Mouse (Mus musculus) thymus, adult 2 months (tissue): ENCODE measurements around the gene Trmt13.

Source experiments
- CTCF ChIP-seq: fragments of 200-500 bp; IDR thresholded peaks from 2 replicates; pipeline ENCODE4 v1.5.1; 2012; ENCODE audit warnings: mild to moderate bottlenecking, control low read depth, low read length, moderate library complexity, borderline replicate concordance; ENCODE audit not compliant: control insufficient read depth, poor library complexity, insufficient read depth; ENCODE audit errors: extremely low read depth
- POLR2A ChIP-seq: fragments of 200-500 bp; IDR thresholded peaks from 2 replicates; pipeline ENCODE4 v1.6.1; 2012; ENCODE audit warnings: mild to moderate bottlenecking, low read length, control low read depth, moderate library complexity; ENCODE audit not compliant: control insufficient read depth, poor library complexity, insufficient read depth; ENCODE audit errors: extremely low read depth

- TF ChIP-seq POLR2A, result no peak
- no peak for TF ChIP-seq CTCF
Measured at GRCm38 (mm10) chr3:116537200-116537573, 77.2 kb downstream of the Trmt13 start.
